Mouse (Mus musculus) CD4-positive naive resting alpha-beta T cell, adult 76 days (primary cell): ENCODE results near the gene Mup2. TPM values are rescaled to one million over a fixed set of nuclear protein-coding genes. Genes with fewer than 3 reads are reported as not detected.

Source experiments
- total RNA-seq: library from RNA; stranded (reverse); gene quantifications from one replicate; pipeline ENCODE4 v1.2.4, GENCODE M21; 2023

The Mup2 gene
- total RNA-seq, result not detected

DNA sequence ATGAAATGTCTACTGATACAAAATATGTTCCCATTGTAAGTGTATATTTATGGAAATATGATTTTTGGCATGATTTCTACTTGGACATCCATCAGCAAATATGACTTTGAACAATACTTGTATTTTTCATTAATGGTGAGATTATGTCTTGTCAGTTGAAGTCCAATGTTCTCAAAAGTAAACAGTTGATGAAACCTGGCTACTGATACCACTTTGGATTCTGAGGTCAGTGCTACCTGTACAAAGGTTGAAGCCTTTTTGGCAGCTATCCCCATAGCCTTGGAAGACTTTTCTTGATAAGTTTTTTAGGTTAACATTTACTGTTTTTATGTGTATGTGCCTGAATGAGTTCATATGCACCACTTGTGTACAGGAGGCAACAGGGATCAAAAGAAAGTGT, at the start of gene Mup2:
Gene Mup2 (minus strand): TSS at position 101 of the 400 bp plus-strand sequence.

Other genes with a start within 250 kb of the Mup2 start
- not detected for gene Slc46a2, start 239.2 kb downstream of the Mup2 start, total RNA-seq
- gene Mup4, start 193.6 kb downstream of the Mup2 start, total RNA-seq, result not detected
- gene Mup6, start 190.0 kb downstream of the Mup2 start, total RNA-seq, result not detected
- not detected for gene Mup7, start 83.8 kb downstream of the Mup2 start, total RNA-seq
- not detected for gene Mup8, start 68.3 kb upstream of the Mup2 start, total RNA-seq